Mouse (Mus musculus) myocyte (in vitro differentiated cells): ENCODE measurements around the gene Eif4e1b. TPM values are rescaled to one million over a fixed set of nuclear protein-coding genes. Genes with fewer than 3 reads are reported as not detected.

Source experiments
- H3K27me3 ChIP-seq: one replicate; pipeline ENCODE4 v1.6.1; 2011; ENCODE audit not compliant: control insufficient read depth, insufficient read depth, insufficient read length
- H3K36me3 ChIP-seq: one replicate; pipeline ENCODE4 v1.6.1; 2011; ENCODE audit not compliant: control insufficient read depth, insufficient read depth
- H3K4me2 ChIP-seq: one replicate; pipeline ENCODE4 v1.6.1; 2011; ENCODE audit warnings: low read depth, control low read depth
- H3K4me3 ChIP-seq: one replicate; pipeline ENCODE4 v1.5.1; 2011; ENCODE audit warnings: mild to moderate bottlenecking, control low read depth, moderate library complexity
- H3K79me2 ChIP-seq: one replicate; pipeline ENCODE4 v1.6.1; 2011; ENCODE audit not compliant: control insufficient read depth, insufficient read depth
- H3ac ChIP-seq: one replicate; pipeline ENCODE4 v1.6.1; 2011; ENCODE audit not compliant: control insufficient read depth, insufficient read length
- CEBPB ChIP-seq: IDR thresholded peaks from 2 replicates; pipeline ENCODE4 v1.6.1; 2011; ENCODE audit warnings: mild to moderate bottlenecking, moderate library complexity; ENCODE audit not compliant: poor library complexity, insufficient read depth, severe bottlenecking
- E2F4 ChIP-seq: IDR thresholded peaks from one replicate; pipeline ENCODE4 v1.6.1; 2011; ENCODE audit warnings: mild to moderate bottlenecking, control low read depth, moderate library complexity; ENCODE audit not compliant: insufficient read depth
- MAX ChIP-seq: IDR thresholded peaks from one replicate; pipeline ENCODE4 v1.6.1; 2011; ENCODE audit warnings: low read depth, mild to moderate bottlenecking, control low read depth
- MYOD1 ChIP-seq, 3 experiments: IDR thresholded peaks; one replicate each; pipeline ENCODE4 v1.6.1; 2011; ENCODE audit warnings: control low read depth in 2 of 3, low read depth in 2 of 3, mild to moderate bottlenecking in 2 of 3, moderate library complexity in 1 of 3; ENCODE audit not compliant: insufficient read length in 2 of 3, control insufficient read depth in 1 of 3
- MYOG ChIP-seq, 3 experiments: IDR thresholded peaks; one replicate each; pipeline ENCODE4 v1.6.1; 2011; ENCODE audit warnings: control low read depth in 2 of 3, low read depth in 2 of 3, mild to moderate bottlenecking in 2 of 3; ENCODE audit not compliant: insufficient read length in 2 of 3, control insufficient read depth in 1 of 3, insufficient read depth in 1 of 3
- POLR2A ChIP-seq: IDR thresholded peaks from one replicate; pipeline ENCODE4 v1.6.1; 2011; ENCODE audit warnings: low read depth, mild to moderate bottlenecking, control low read depth, moderate library complexity; ENCODE audit not compliant: insufficient read length
- POLR2AphosphoS2 ChIP-seq: IDR thresholded peaks from one replicate; pipeline ENCODE4 v1.6.1; 2011; ENCODE audit warnings: low read depth, control low read depth; ENCODE audit not compliant: insufficient read length
- REST ChIP-seq: IDR thresholded peaks from one replicate; pipeline ENCODE4 v1.6.1; 2011; ENCODE audit warnings: mild to moderate bottlenecking, control low read depth, moderate library complexity; ENCODE audit not compliant: insufficient read depth, insufficient read length
- SRF ChIP-seq: IDR thresholded peaks from one replicate; pipeline ENCODE4 v1.6.1; 2011; ENCODE audit warnings: low read depth; ENCODE audit not compliant: control insufficient read depth, insufficient read length
- TCF12 ChIP-seq: IDR thresholded peaks from one replicate; pipeline ENCODE4 v1.6.1; 2011; ENCODE audit warnings: mild to moderate bottlenecking, control low read depth; ENCODE audit not compliant: poor library complexity, insufficient read depth, severe bottlenecking
- TCF3 ChIP-seq: IDR thresholded peaks from one replicate; pipeline ENCODE4 v1.6.1; 2011; ENCODE audit warnings: low read depth, control low read depth; ENCODE audit not compliant: insufficient read length
- USF1 ChIP-seq: IDR thresholded peaks from one replicate; pipeline ENCODE4 v1.6.1; 2011; ENCODE audit warnings: low read depth, mild to moderate bottlenecking, control low read depth, moderate library complexity
- polyA plus RNA-seq: library from polyadenylated mRNA; unstranded; fragments of >200 nt; fragmentation: generic; extraction: Trizol; gene quantifications from one replicate; pipeline ENCODE4 v1.2.1, GENCODE M21; 2012; ENCODE audit warnings: missing spikeins

The Eif4e1b gene
- not detected for polyA plus RNA-seq

GRCm38 (mm10) chr13:54783698-54784097, at the start of gene Eif4e1b:
TSS of gene Eif4e1b (plus strand) at chr13:54783998.
- Histone ChIP-seq H3K79me2 (no peaks in the 10 kb centered on the region), H3K4me2 (no peak within 1 kb of the TSS), H3K27me3 (peaks cover 16% of the 10 kb centered on the region), H3K36me3 (no peaks in the 10 kb centered on the region), H3ac (no peak within 1 kb of the TSS), H3K4me3 (no peak within 1 kb of the TSS)
- TF ChIP-seq POLR2A (no peak), REST (no peak), CEBPB (no peak), SRF (no peak), E2F4 (no peak), TCF12 (no peak), MYOD1 (IDR thresholded peaks at IDR 0.05; ENCODE audit: control insufficient read depth in 1 of 3, insufficient read length in 2 of 3, low read depth in 2 of 3) (no peak)

GRCm38 (mm10) chr13:54736931-54737330, 46.9 kb upstream of the Eif4e1b start:
- Histone ChIP-seq H3K79me2 (no peaks in the 10 kb centered on the region), H3K36me3 (no peaks in the 10 kb centered on the region), H3ac (no peak overlapping the region), H3K27me3 (peaks cover 76% of the 10 kb centered on the region), H3K4me2 (no peak overlapping the region), H3K4me3 (no peak overlapping the region)
- TF ChIP-seq E2F4 (no peak), USF1 (no peak), TCF3 (no peak), MYOG (IDR thresholded peaks at IDR 0.05; ENCODE audit: control insufficient read depth in 1 of 3, insufficient read depth in 1 of 3, insufficient read length in 2 of 3, low read depth in 2 of 3) (no peak), REST (no peak), POLR2AphosphoS2 (no peak), MAX (no peak)

GRCm38 (mm10) chr13:54737488-54738212, 46.1 kb upstream of the Eif4e1b start:
- peaks cover 74% of the 10 kb centered on the region for H3K27me3 ChIP-seq
- H3K4me2 ChIP-seq = no peak overlapping the region
- no peaks in the 10 kb centered on the region for H3K36me3 ChIP-seq
- H3K79me2 ChIP-seq = no peaks in the 10 kb centered on the region
- TF ChIP-seq MYOD1 (IDR thresholded peaks at IDR 0.05; ENCODE audit: control insufficient read depth in 1 of 3, insufficient read length in 2 of 3, low read depth in 2 of 3) = no peak
- TF ChIP-seq CEBPB = no peak
- no peak for TF ChIP-seq TCF12
- no peak for TF ChIP-seq MAX
- no peak for TF ChIP-seq REST
- TF ChIP-seq MYOG (IDR thresholded peaks at IDR 0.05; ENCODE audit: control insufficient read depth in 1 of 3, insufficient read depth in 1 of 3, insufficient read length in 2 of 3, low read depth in 2 of 3) = no peak
- TF ChIP-seq SRF = no peak
- no peak for TF ChIP-seq E2F4
- no peak for TF ChIP-seq POLR2A
- no peak for TF ChIP-seq POLR2AphosphoS2
- TF ChIP-seq TCF3 = no peak
- TF ChIP-seq USF1 = no peak
- no peak overlapping the region for H3K4me3 ChIP-seq
- no peak overlapping the region for H3ac ChIP-seq

GRCm38 (mm10) chr13:54738213-54738601, 45.6 kb upstream of the Eif4e1b start:
- H3K36me3 ChIP-seq = no peaks in the 10 kb centered on the region
- H3K4me3 ChIP-seq = no peak overlapping the region
- TF ChIP-seq MYOG (IDR thresholded peaks at IDR 0.05; ENCODE audit: control insufficient read depth in 1 of 3, insufficient read depth in 1 of 3, insufficient read length in 2 of 3, low read depth in 2 of 3) (no peak), MYOD1 (IDR thresholded peaks at IDR 0.05; ENCODE audit: control insufficient read depth in 1 of 3, insufficient read length in 2 of 3, low read depth in 2 of 3) (no peak), CEBPB (no peak), POLR2AphosphoS2 (no peak), SRF (no peak), TCF12 (no peak), REST (no peak), MAX (no peak), TCF3 (no peak), USF1 (no peak), E2F4 (no peak), POLR2A (no peak)
- H3K4me2 ChIP-seq = no peak overlapping the region
- peaks cover 74% of the 10 kb centered on the region for H3K27me3 ChIP-seq
- H3ac ChIP-seq = no peak overlapping the region
- H3K79me2 ChIP-seq = no peaks in the 10 kb centered on the region

- Histone ChIP-seq H3K36me3 (no peaks in the 10 kb centered on the region), H3K4me2 (no peak overlapping the region), H3K79me2 (no peaks in the 10 kb centered on the region), H3K27me3 (peaks cover 44% of the 10 kb centered on the region), H3ac (no peak overlapping the region), H3K4me3 (no peak overlapping the region)
- TF ChIP-seq MYOG (IDR thresholded peaks at IDR 0.05; ENCODE audit: control insufficient read depth in 1 of 3, insufficient read depth in 1 of 3, insufficient read length in 2 of 3, low read depth in 2 of 3) (no peak), MYOD1 (IDR thresholded peaks at IDR 0.05; ENCODE audit: control insufficient read depth in 1 of 3, insufficient read length in 2 of 3, low read depth in 2 of 3) (no peak), USF1 (no peak), TCF12 (no peak), CEBPB (no peak), POLR2AphosphoS2 (no peak), TCF3 (no peak), REST (no peak), E2F4 (no peak), POLR2A (no peak), SRF (no peak), MAX (no peak)
These were observed 37.7 kb upstream of the Eif4e1b start for GRCm38 (mm10) chr13:54746110-54746509.
